Mouse (Mus musculus) adrenal gland, adult 10 weeks (tissue): ENCODE results near the gene Ano4. TPM values are rescaled to one million over a fixed set of nuclear protein-coding genes. Genes with fewer than 3 reads are reported as not detected.

Experiments
- polyA plus RNA-seq: library from polyadenylated mRNA; stranded (reverse); fragments of 350-450 nt; fragmentation: Illumina TruSeq; extraction: RNeasy Lipid Tissue Mini Kit (QIAGEN cat#74804); gene quantifications from one replicate; pipeline ENCODE4 v1.2.3, GENCODE M21; 2014; ENCODE audit warnings: low read depth, low replicate concordance

Ano4 gene
- 0.64 TPM for polyA plus RNA-seq

GRCm38 (mm10) chr10:89344491-89345195 is at the start of gene Ano4:
Ano4 (minus strand) TSS chr10:89344762.

Other genes starting within 250 kb of the Ano4 start
- 3.0 TPM for gene Gas2l3, start 99.2 kb upstream of the Ano4 start, polyA plus RNA-seq
- 47.9 TPM for gene Nr1h4, start 188.8 kb upstream of the Ano4 start, polyA plus RNA-seq